Mouse (Mus musculus) ES-E14 (cell line): ENCODE measurements at regions not wholly inside any gene's neighbourhood (a gene's known extent, or its start where the extent isn't known, plus 50 kb on each side); places are given as distances from the start of the nearest gene placed in this dataset.

Source experiments
- DNase-seq: peaks from one replicate; pipeline ENCODE4 v3.0.0-alpha.2; 2013; ENCODE audit warnings: low read depth, low spot score
- H3K27ac ChIP-seq: 2 replicates; pipeline ENCODE4 v1.5.1; 2012; ENCODE audit warnings: low read depth, mild to moderate bottlenecking, low read length, moderate library complexity, mixed read lengths; ENCODE audit not compliant: poor library complexity, insufficient read depth, severe bottlenecking
- H3K36me3 ChIP-seq: 2 replicates; pipeline ENCODE4 v1.6.1; 2012; ENCODE audit warnings: mild to moderate bottlenecking, low read length, moderate library complexity, mixed read lengths; ENCODE audit not compliant: control insufficient read depth, poor library complexity, insufficient read depth, severe bottlenecking
- H3K4me1 ChIP-seq, 2 experiments: fragments of 150-350 bp in 1 of 2; sonication (generic) in 1 of 2; 2 replicates each; pipeline ENCODE4 v1.6.1; 2012; ENCODE audit warnings: low read length in 2 of 2, mild to moderate bottlenecking in 1 of 2, mixed read lengths in 1 of 2; ENCODE audit not compliant: control insufficient read depth in 2 of 2, insufficient read depth in 2 of 2, poor library complexity in 1 of 2
- H3K4me3 ChIP-seq, 2 experiments: fragments of 150-350 bp in 1 of 2; sonication (generic) in 1 of 2; 2 replicates each; pipeline ENCODE4 v1.5.1; 2012; ENCODE audit warnings: low read length in 2 of 2, low read depth in 1 of 2, mild to moderate bottlenecking in 1 of 2, mixed read lengths in 1 of 2; ENCODE audit not compliant: insufficient read depth in 1 of 2, poor library complexity in 1 of 2, severe bottlenecking in 1 of 2
- H3K9ac ChIP-seq: 2 replicates; pipeline ENCODE4 v1.6.1; 2012; ENCODE audit warnings: low read depth, mild to moderate bottlenecking, low read length, mixed read lengths; ENCODE audit not compliant: poor library complexity, insufficient read depth, severe bottlenecking
- H3K9me3 ChIP-seq: fragments of 150-350 bp; sonication (generic); 2 replicates; pipeline ENCODE4 v1.6.1; 2012; ENCODE audit warnings: low read depth, mild to moderate bottlenecking, low read length; ENCODE audit not compliant: control insufficient read depth, insufficient read depth
- CHD2 ChIP-seq: IDR thresholded peaks from 2 replicates; pipeline ENCODE4 v1.6.1; 2014; ENCODE audit warnings: mild to moderate bottlenecking, low read depth, low read length, inconsistent platforms
- HCFC1 ChIP-seq: IDR thresholded peaks from 2 replicates; pipeline ENCODE4 v1.6.1; 2012; ENCODE audit warnings: low read length, inconsistent platforms, borderline replicate concordance; ENCODE audit not compliant: insufficient read depth
- MAFK ChIP-seq: IDR thresholded peaks from 2 replicates; pipeline ENCODE4 v1.6.1; 2014; ENCODE audit warnings: mild to moderate bottlenecking, low read depth, low read length, inconsistent platforms; ENCODE audit not compliant: insufficient read depth
- ZC3H11A ChIP-seq: IDR thresholded peaks from 2 replicates; pipeline ENCODE4 v1.6.1; 2012; ENCODE audit warnings: low read depth, mild to moderate bottlenecking, inconsistent platforms, low read length, borderline replicate concordance
- ZNF384 ChIP-seq: IDR thresholded peaks from 2 replicates; pipeline ENCODE4 v1.6.1; 2012; ENCODE audit warnings: low read depth, low read length, inconsistent platforms
- in situ Hi-C, 2 experiments: fragments of 600-800 bp; cut with MboI; formaldehyde crosslinking; loops; one replicate each; pipeline ENCODE4 v1.15.1; 2025; ENCODE audit warnings: low sequenced_read_pairs in 2 of 2, inconsistent platforms in 1 of 2; ENCODE audit not compliant: unreplicated experiment in 2 of 2

DNA sequence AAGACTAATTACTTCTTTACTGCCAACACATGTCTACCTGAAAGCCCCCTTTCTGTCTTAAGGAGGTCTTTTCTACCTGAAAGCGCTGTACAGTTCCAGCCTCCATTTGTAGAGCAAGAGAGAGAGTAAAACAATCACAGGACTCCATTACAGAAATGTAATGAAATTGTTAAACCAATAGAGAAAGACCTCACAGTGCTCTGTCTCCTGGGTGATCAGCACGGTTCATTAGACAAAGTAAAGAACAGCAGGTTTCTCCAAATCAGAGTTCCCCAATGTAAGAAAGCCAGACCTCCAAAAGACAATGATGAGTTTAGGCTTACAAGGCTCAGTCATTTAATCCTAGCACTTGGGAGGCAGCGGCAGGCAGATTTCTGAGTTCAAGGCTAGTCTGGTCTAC lies 153.1 kb downstream of the Alx1 start:
- TF ChIP-seq CHD2 (no peak), MAFK (no peak), ZNF384 (no peak), ZC3H11A (no peak), HCFC1 (no peak)
- Histone ChIP-seq H3K27ac (no peak overlapping the region), H3K9ac (no peak overlapping the region), H3K36me3 (no peaks in the 10 kb centered on the region), H3K4me1 (no peaks in the 10 kb centered on the region), H3K4me3 (no peak overlapping the region), H3K9me3 (no peaks in the 10 kb centered on the region)
- no peak for DNase-seq
- in situ Hi-C loops, result no loop called here

DNA sequence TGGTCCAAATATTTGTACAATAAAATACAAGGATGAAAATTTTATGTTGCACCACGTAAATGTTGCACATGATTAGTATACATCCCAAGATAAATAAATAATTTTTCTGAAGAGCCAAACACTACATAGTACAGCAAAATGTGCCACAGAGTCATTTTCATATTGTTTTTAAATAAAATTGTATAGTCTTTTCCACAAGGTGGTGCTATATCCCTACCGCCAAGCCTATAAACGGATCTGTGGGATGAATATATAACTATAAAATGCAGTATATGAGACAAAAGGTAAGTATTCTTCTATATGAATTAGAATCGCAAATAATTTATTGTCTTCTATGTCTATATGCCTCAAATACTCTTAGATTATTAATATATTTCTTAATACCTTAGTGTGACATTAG lies 163.1 kb downstream of the Alx1 start:
- H3K9me3 ChIP-seq, result no peaks in the 10 kb centered on the region
- H3K9ac ChIP-seq, result no peak overlapping the region
- no peak overlapping the region for H3K4me3 ChIP-seq
- no peak overlapping the region for H3K27ac ChIP-seq
- no peak for DNase-seq
- TF ChIP-seq CHD2 (no peak), HCFC1 (no peak), MAFK (no peak), ZNF384 (no peak), ZC3H11A (no peak)
- in situ Hi-C loops, result no loop called here
- H3K4me1 ChIP-seq, result no peaks in the 10 kb centered on the region
- H3K36me3 ChIP-seq, result no peaks in the 10 kb centered on the region

DNA sequence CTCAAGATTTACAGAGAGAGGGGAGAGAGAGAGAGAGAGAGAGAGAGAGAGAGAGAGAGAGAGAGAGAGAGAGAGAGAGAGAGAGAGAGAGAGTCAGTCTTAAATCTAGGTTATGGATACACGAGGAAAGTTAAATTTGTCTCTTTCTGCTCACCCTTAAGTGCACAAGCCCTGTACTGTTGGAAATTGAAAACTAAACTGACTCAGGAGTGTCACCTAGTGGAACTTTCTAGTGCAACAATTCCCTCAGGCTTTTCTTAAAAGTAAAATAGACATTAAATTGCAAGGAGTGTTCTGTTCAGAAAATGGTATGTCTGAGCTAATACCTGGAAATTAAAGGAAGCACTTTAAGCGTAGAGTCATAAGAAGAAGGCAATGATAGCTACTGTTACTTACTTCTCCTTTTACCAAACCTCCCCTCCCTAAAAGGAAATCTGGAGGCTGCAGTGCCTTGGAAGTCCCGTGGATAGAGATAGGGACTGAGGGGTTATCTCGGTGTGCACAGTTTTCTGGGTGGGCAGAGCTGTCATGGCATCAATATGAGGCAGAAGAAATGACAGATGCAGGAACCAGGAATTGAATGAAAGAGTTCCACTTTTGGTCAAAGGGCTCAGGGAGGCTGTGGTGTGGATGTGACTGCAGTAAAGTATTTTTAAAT lies 193.3 kb downstream of the Alx1 start:
- H3K9ac ChIP-seq, result no peak overlapping the region
- DNase-seq, result peak; percentile 19
- no peak overlapping the region for H3K4me3 ChIP-seq
- H3K9me3 ChIP-seq, result no peaks in the 10 kb centered on the region
- TF ChIP-seq CHD2, result no peak
- TF ChIP-seq MAFK, result no peak
- no peak for TF ChIP-seq ZNF384
- TF ChIP-seq HCFC1, result no peak
- no peaks in the 10 kb centered on the region for H3K4me1 ChIP-seq
- in situ Hi-C loops, result loop anchor here (25.0 kb wide), 2 partner anchors 349 to 374 kb away; partner anchors contain the start of gene Nts (in 1 of the 2)
- no peaks in the 10 kb centered on the region for H3K36me3 ChIP-seq
- H3K27ac ChIP-seq, result no peak overlapping the region

DNA sequence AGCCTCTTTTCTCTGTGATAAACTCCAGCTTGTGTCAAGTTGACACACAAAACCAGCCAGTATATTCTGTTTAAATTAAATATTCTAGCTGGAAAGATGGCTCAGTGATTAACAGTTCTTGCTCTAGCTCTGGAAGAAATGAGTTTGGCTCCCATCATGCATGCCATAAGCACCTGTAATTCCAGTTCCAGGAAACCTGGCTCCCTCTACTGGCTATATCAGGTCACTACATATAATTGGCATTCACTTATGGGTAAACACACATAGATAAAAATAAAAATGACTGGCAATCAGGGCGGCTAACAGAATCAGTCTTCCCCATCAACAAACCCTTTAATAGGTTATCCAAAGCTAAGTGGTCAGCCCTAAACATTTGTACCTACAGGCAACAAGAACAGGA lies 194.2 kb downstream of the Alx1 start:
- H3K9me3 ChIP-seq, result no peaks in the 10 kb centered on the region
- no peak overlapping the region for H3K9ac ChIP-seq
- no peak overlapping the region for H3K4me3 ChIP-seq
- no peaks in the 10 kb centered on the region for H3K36me3 ChIP-seq
- in situ Hi-C loops, result loop anchor here (25.0 kb wide), 2 partner anchors 349 to 374 kb away; partner anchors contain the start of gene Nts (in 1 of the 2)
- no peaks in the 10 kb centered on the region for H3K4me1 ChIP-seq
- DNase-seq, result peak; percentile 31
- 0 out of 2 replicates have a peak, but pooled peaks have one; percentile 12 for TF ChIP-seq ZC3H11A
- TF ChIP-seq MAFK, result no peak
- H3K27ac ChIP-seq, result no peak overlapping the region

GRCm38 (mm10) chr10:102829606-102830005 lies 200.4 kb downstream of the Alx1 start:
- Histone ChIP-seq H3K36me3 (no peaks in the 10 kb centered on the region), H3K9ac (no peak overlapping the region), H3K27ac (no peak overlapping the region), H3K4me1 (no peaks in the 10 kb centered on the region), H3K4me3 (no peak overlapping the region), H3K9me3 (no peaks in the 10 kb centered on the region)
- TF ChIP-seq CHD2 (no peak), ZNF384 (no peak), HCFC1 (no peak), MAFK (no peak), ZC3H11A (no peak)
- DNase-seq, result no peak
- in situ Hi-C loops, result loop anchor here (25.0 kb wide), 2 partner anchors 342 to 367 kb away; partner anchors contain the start of gene Nts (in 1 of the 2)
